Mouse (Mus musculus) CH12.LX (cell line): Measurements from ENCODE around the gene Chsy1. TPM values are rescaled to one million over a fixed set of nuclear protein-coding genes. Genes with fewer than 3 reads are reported as not detected.

ENCODE experiments used
- DNase-seq: peaks from one replicate; pipeline ENCODE4 v3.0.0-alpha.2; 2013; ENCODE audit errors: extremely low read depth
- H3K27ac ChIP-seq: 2 replicates; pipeline ENCODE4 v1.5.1; 2012; ENCODE audit warnings: low read depth, mild to moderate bottlenecking, control low read depth, moderate library complexity; ENCODE audit not compliant: insufficient read depth
- H3K27me3 ChIP-seq: replicated peaks from 2 replicates; pipeline ENCODE3; 2012; ENCODE audit warnings: inconsistent platforms
- H3K36me3 ChIP-seq, 2 experiments: replicated peaks in 1 of 2; 2 replicates each; pipeline versions ENCODE3 to v1.6.1; 2012; ENCODE audit warnings: inconsistent platforms in 1 of 2, low read length in 1 of 2, mild to moderate bottlenecking in 1 of 2, mixed read lengths in 1 of 2, moderate library complexity in 1 of 2; ENCODE audit not compliant: control insufficient read depth in 1 of 2, insufficient read depth in 1 of 2
- H3K4me1 ChIP-seq, 2 experiments: 2 replicates each; pipeline ENCODE4 v1.6.1; 2012; ENCODE audit warnings: inconsistent platforms in 1 of 2, moderate library complexity in 1 of 2; ENCODE audit not compliant: insufficient read depth in 2 of 2, control insufficient read depth in 1 of 2
- H3K4me2 ChIP-seq: 2 replicates; pipeline ENCODE4 v1.6.1; 2012; ENCODE audit warnings: low read depth, mild to moderate bottlenecking, control low read depth; ENCODE audit not compliant: poor library complexity, insufficient read depth, severe bottlenecking
- H3K4me3 ChIP-seq, 3 experiments: fragments of 150-350 bp in 1 of 3; sonication (generic) in 1 of 3; replicated peaks in 1 of 3; 2 replicates each; pipeline versions ENCODE3 to v1.5.1; 2011 to 2012; ENCODE audit warnings: low read depth in 2 of 3, low read length in 2 of 3, mild to moderate bottlenecking in 2 of 3, moderate library complexity in 2 of 3, control low read depth in 1 of 3, improper control_type of control experiment in 1 of 3, inconsistent platforms in 1 of 3, mixed read lengths in 1 of 3; ENCODE audit not compliant: poor library complexity in 1 of 3
- H3K79me2 ChIP-seq: replicated peaks from 2 replicates; pipeline ENCODE4 v1.6.1; 2012; ENCODE audit warnings: mild to moderate bottlenecking, moderate library complexity; ENCODE audit not compliant: control insufficient read depth, poor library complexity, insufficient read depth, severe bottlenecking; ENCODE audit errors: extremely low read depth
- H3K9ac ChIP-seq: 2 replicates; pipeline ENCODE4 v1.6.1; 2012; ENCODE audit warnings: low read depth, mild to moderate bottlenecking, control low read depth, moderate library complexity; ENCODE audit not compliant: insufficient read depth
- H3K9me3 ChIP-seq: replicated peaks from 2 replicates; pipeline ENCODE3; 2012; ENCODE audit warnings: low read length, inconsistent platforms, mixed read lengths
- BHLHE40 ChIP-seq: IDR thresholded peaks from 2 replicates; pipeline ENCODE4 v1.6.1; 2011; ENCODE audit warnings: mild to moderate bottlenecking, low read depth, low read length, improper control_type of control experiment
- CHD2 ChIP-seq: IDR thresholded peaks from 2 replicates; pipeline ENCODE4 v1.6.1; 2011; ENCODE audit warnings: low read length, improper control_type of control experiment
- CTCF ChIP-seq, 2 experiments: IDR thresholded peaks in 1 of 2; conservative IDR thresholded peaks in 1 of 2; 2 replicates each; pipeline ENCODE4 v1.5.1; 2011 to 2012; ENCODE audit warnings: low read depth in 2 of 2, low read length in 2 of 2, improper control_type of control experiment in 1 of 2, inconsistent platforms in 1 of 2, mild to moderate bottlenecking in 1 of 2, moderate library complexity in 1 of 2
- ELF1 ChIP-seq: IDR thresholded peaks from 2 replicates; pipeline ENCODE4 v1.6.1; 2014; ENCODE audit warnings: low read depth, mild to moderate bottlenecking, inconsistent platforms, low read length, improper control_type of control experiment
- EP300 ChIP-seq: IDR thresholded peaks from 2 replicates; pipeline ENCODE4 v1.6.1; 2011; ENCODE audit warnings: low read length, improper control_type of control experiment
- GABPA ChIP-seq: IDR thresholded peaks from 2 replicates; pipeline ENCODE4 v1.6.1; 2012; ENCODE audit warnings: low read depth, low read length, improper control_type of control experiment, inconsistent platforms; ENCODE audit not compliant: insufficient replicate concordance
- HCFC1 ChIP-seq: IDR thresholded peaks from 2 replicates; pipeline ENCODE4 v1.6.1; 2012; ENCODE audit warnings: low read depth, mild to moderate bottlenecking, inconsistent platforms, low read length, improper control_type of control experiment
- MAFK ChIP-seq: IDR thresholded peaks from 2 replicates; pipeline ENCODE4 v1.6.1; 2011; ENCODE audit warnings: low read length, improper control_type of control experiment; ENCODE audit not compliant: insufficient replicate concordance
- MAX ChIP-seq: IDR thresholded peaks from 2 replicates; pipeline ENCODE4 v1.6.1; 2011; ENCODE audit warnings: low read length, improper control_type of control experiment
- MAZ ChIP-seq: IDR thresholded peaks from 2 replicates; pipeline ENCODE4 v1.6.1; 2012; ENCODE audit warnings: low read depth, mild to moderate bottlenecking, inconsistent platforms, low read length, improper control_type of control experiment, moderate library complexity
- MEF2A ChIP-seq: IDR thresholded peaks from 2 replicates; pipeline ENCODE4 v1.6.1; 2014; ENCODE audit warnings: low read depth, mild to moderate bottlenecking, inconsistent platforms, low read length, improper control_type of control experiment, borderline replicate concordance
- MYC ChIP-seq: IDR thresholded peaks from 2 replicates; pipeline ENCODE4 v1.6.1; 2011; ENCODE audit warnings: low read depth, mild to moderate bottlenecking, improper control_type of control experiment, low read length
- NELFE ChIP-seq: IDR thresholded peaks from 2 replicates; pipeline ENCODE4 v1.6.1; 2011; ENCODE audit warnings: low read depth, low read length, improper control_type of control experiment
- NRF1 ChIP-seq: IDR thresholded peaks from 2 replicates; pipeline ENCODE4 v1.6.1; 2014; ENCODE audit warnings: low read depth, mild to moderate bottlenecking, inconsistent platforms, low read length, improper control_type of control experiment, moderate library complexity
- PAX5 ChIP-seq: IDR thresholded peaks from 2 replicates; pipeline ENCODE4 v1.6.1; 2012; ENCODE audit warnings: low read length, inconsistent platforms, mixed read lengths
- POLR2A ChIP-seq: IDR thresholded peaks from 2 replicates; pipeline ENCODE4 v1.6.1; 2011; ENCODE audit warnings: low read depth, mild to moderate bottlenecking, improper control_type of control experiment, low read length
- RAD21 ChIP-seq: IDR thresholded peaks from 2 replicates; pipeline ENCODE4 v1.6.1; 2011; ENCODE audit warnings: low read depth, mild to moderate bottlenecking, low read length, improper control_type of control experiment, moderate library complexity
- SIN3A ChIP-seq: IDR thresholded peaks from 2 replicates; pipeline ENCODE4 v1.6.1; 2012; ENCODE audit warnings: low read length, improper control_type of control experiment, inconsistent platforms
- SMC3 ChIP-seq: IDR thresholded peaks from 2 replicates; pipeline ENCODE4 v1.6.1; 2011; ENCODE audit warnings: low read depth, low read length, improper control_type of control experiment
- TBP ChIP-seq: conservative IDR thresholded peaks from 2 replicates; pipeline ENCODE4 v1.6.1; 2011; ENCODE audit warnings: low read depth, low read length, improper control_type of control experiment
- UBTF ChIP-seq: IDR thresholded peaks from 2 replicates; pipeline ENCODE4 v1.6.1; 2012; ENCODE audit warnings: low read depth, mild to moderate bottlenecking, inconsistent platforms, low read length, improper control_type of control experiment, moderate library complexity
- USF1 ChIP-seq: IDR thresholded peaks from 2 replicates; pipeline ENCODE4 v1.6.1; 2014; ENCODE audit warnings: low read depth, mild to moderate bottlenecking, inconsistent platforms, low read length, improper control_type of control experiment
- USF2 ChIP-seq: conservative IDR thresholded peaks from 2 replicates; pipeline ENCODE4 v1.6.1; 2011; ENCODE audit warnings: low read depth, low read length, improper control_type of control experiment
- ZKSCAN1 ChIP-seq: IDR thresholded peaks from 2 replicates; pipeline ENCODE4 v1.6.1; 2012; ENCODE audit warnings: low read depth, inconsistent platforms, low read length, improper control_type of control experiment, borderline replicate concordance
- ZMIZ1 ChIP-seq: IDR thresholded peaks from 2 replicates; pipeline ENCODE4 v1.6.1; 2012; ENCODE audit warnings: low read depth, mild to moderate bottlenecking, inconsistent platforms, low read length, improper control_type of control experiment
- ZNF384 ChIP-seq: IDR thresholded peaks from 2 replicates; pipeline ENCODE4 v1.6.1; 2012; ENCODE audit warnings: low read depth, low read length, improper control_type of control experiment, inconsistent platforms
- dilution Hi-C: fragments of 300-500 bp; cut with MboI; formaldehyde crosslinking; loops from 2 replicates; pipeline ENCODE4 v1.14.3; 2020; ENCODE audit warnings: low sequenced_read_pairs; ENCODE audit not compliant: extremely low pct_unique_long_range_greater_than_20kb, extremely low pct_ligation_motif_present
- in situ Hi-C: fragments of 300-500 bp; cut with MboI; formaldehyde crosslinking; loops from 3 replicates; pipeline ENCODE4 v1.14.3; 2019; ENCODE audit warnings: low sequenced_read_pairs, low pct_ligation_motif_present, low pct_unique_long_range_greater_than_20kb, mixed read lengths
- polyA plus RNA-seq: library from polyadenylated mRNA; unstranded; fragments of >175 nt; gene quantifications from 2 replicates; pipeline ENCODE4 v1.2.1, GENCODE M21; 2012; ENCODE audit warnings: low read depth; ENCODE audit not compliant: insufficient read length
- total RNA-seq, 2 experiments: library from RNA; depleted of rRNA; stranded (reverse); fragments of 300-350 nt in 1 of 2; fragments of >200 nt in 1 of 2; gene quantifications; 2 replicates each; pipeline ENCODE4 v1.2.3; 2012 to 2014

Gene Chsy1
- total and polyA plus RNA-seq, 3 experiments, result 2.3 to 5.5 (median 2.5) TPM

DNA sequence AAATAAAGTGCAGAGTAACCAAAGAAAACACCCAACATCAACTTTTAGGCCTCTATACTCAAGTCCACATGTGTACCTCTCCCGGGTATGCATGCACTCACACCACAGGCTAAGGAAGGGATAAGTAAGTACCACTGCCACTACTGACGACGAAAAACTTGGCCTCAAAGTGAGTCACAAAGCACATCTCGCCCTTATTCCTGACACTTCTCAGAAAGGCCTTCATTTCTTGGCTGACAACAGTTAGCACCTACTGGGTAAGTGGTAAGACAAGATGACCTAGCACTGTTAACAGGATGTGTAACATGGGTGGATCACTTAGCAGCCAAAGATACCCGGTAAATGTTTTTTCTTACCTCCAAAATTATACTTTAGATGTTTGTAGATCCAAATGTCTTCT lies 4.8 kb upstream of the Chsy1 start:
- no peaks in the 10 kb centered on the region for H3K9me3 ChIP-seq
- H3K4me2 ChIP-seq, result no peak overlapping the region
- dilution Hi-C loops, result no loop called here
- H3K4me3 ChIP-seq, result no peak overlapping the region
- no peak overlapping the region for H3K9ac ChIP-seq
- in situ Hi-C loops, result no loop called here
- DNase-seq, result no peak
- TF ChIP-seq CHD2, result no peak
- TF ChIP-seq SMC3, result no peak
- TF ChIP-seq TBP, result no peak
- TF ChIP-seq SIN3A, result no peak
- no peak for TF ChIP-seq RAD21
- no peak for TF ChIP-seq MEF2A
- TF ChIP-seq MAZ, result no peak
- TF ChIP-seq ZMIZ1, result no peak
- no peak for TF ChIP-seq CTCF (conservative IDR thresholded peaks at IDR 0.05 in 1 of 2, IDR thresholded peaks at IDR 0.05 in 1 of 2; ENCODE audit: low read depth in 2 of 2, low read length in 2 of 2)
- TF ChIP-seq BHLHE40, result no peak
- TF ChIP-seq USF1, result no peak
- TF ChIP-seq MYC, result no peak
- no peaks in the 10 kb centered on the region for H3K27me3 ChIP-seq
- no peak overlapping the region for H3K27ac ChIP-seq
- H3K4me1 ChIP-seq, result peaks cover 2 to 9% of the 10 kb centered on the region in 2 experiments; a peak in 2 of 4 replicates
- no peaks in the 10 kb centered on the region for H3K79me2 ChIP-seq
- H3K36me3 ChIP-seq, result no peaks in the 10 kb centered on the region

GRCm38 (mm10) chr7:66105771-66106170 lies 3.5 kb upstream of the Chsy1 start:
- peaks cover 2 to 16% of the 10 kb centered on the region in 2 experiments; a peak in 3 of 4 replicates for H3K4me1 ChIP-seq
- dilution Hi-C loops, result no loop called here

DNA sequence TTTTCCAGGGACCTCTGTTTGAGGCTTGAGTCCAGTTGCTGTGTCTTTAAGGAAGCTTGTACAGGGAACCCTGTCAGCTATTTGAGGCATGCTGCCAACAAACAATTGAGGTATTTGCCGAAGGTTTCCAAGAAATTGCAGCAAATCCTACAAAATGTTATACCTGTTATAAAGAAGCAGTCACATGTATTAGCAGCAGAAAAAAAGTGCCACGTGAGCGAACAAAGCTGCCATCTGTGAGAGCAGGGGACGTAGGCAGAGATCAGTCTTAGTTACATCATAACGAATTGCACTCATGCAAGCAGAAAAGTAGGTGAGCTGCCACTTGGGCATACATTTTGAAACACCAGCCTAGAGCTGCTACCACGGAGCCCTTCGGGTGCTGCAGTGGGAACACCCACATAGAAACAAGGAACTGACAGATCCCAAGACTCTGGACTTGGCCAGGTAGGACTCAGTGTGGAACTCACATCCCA lies 2.7 kb upstream of the Chsy1 start:
- DNase-seq, result no peak
- Histone ChIP-seq H3K9ac (no peak overlapping the region), H3K4me2 (no peak overlapping the region), H3K9me3 (no peaks in the 10 kb centered on the region), H3K4me3 (no peak overlapping the region), H3K36me3 (no peaks in the 10 kb centered on the region), H3K79me2 (no peaks in the 10 kb centered on the region), H3K4me1 (peaks cover 2 to 21% of the 10 kb centered on the region in 2 experiments; a peak in 3 of 4 replicates), H3K27me3 (peaks cover 14% of the 10 kb centered on the region), H3K27ac (no peak overlapping the region)
- dilution Hi-C loops (no loop called here), in situ Hi-C loops (loop anchor here (5.0 kb wide), 2 partner anchors 196 to 281 kb away; partner anchors contain the start of gene Lrrk1)
- TF ChIP-seq USF1 (no peak), USF2 (no peak), GABPA (no peak), NRF1 (no peak), CHD2 (no peak), NELFE (no peak), ZMIZ1 (no peak), BHLHE40 (no peak), MEF2A (no peak), UBTF (no peak), ELF1 (no peak), MAX (no peak), ZKSCAN1 (no peak), POLR2A (no peak), HCFC1 (no peak), EP300 (no peak), PAX5 (no peak), CTCF (conservative IDR thresholded peaks at IDR 0.05 in 1 of 2, IDR thresholded peaks at IDR 0.05 in 1 of 2; ENCODE audit: low read depth in 2 of 2, low read length in 2 of 2) (no peak)

More at GRCm38 (mm10) chr7:66105771-66106170, 3.5 kb upstream of the Chsy1 start:
- Histone ChIP-seq H3K9me3 (no peaks in the 10 kb centered on the region), H3K27me3 (peaks cover 9% of the 10 kb centered on the region), H3K4me2 (no peak overlapping the region), H3K79me2 (no peaks in the 10 kb centered on the region), H3K36me3 (no peaks in the 10 kb centered on the region), H3K4me3 (no peak overlapping the region), H3K27ac (no peak overlapping the region), H3K9ac (no peak overlapping the region)
- DNase-seq, result no peak
- in situ Hi-C loops, result loop anchor here (5.0 kb wide), 2 partner anchors 197 to 282 kb away; partner anchors contain the start of gene Lrrk1
- TF ChIP-seq RAD21, result no peak
- TF ChIP-seq ZMIZ1, result no peak
- TF ChIP-seq CTCF (conservative IDR thresholded peaks at IDR 0.05 in 1 of 2, IDR thresholded peaks at IDR 0.05 in 1 of 2; ENCODE audit: low read depth in 2 of 2, low read length in 2 of 2), result no peak
- TF ChIP-seq ZNF384, result no peak
- no peak for TF ChIP-seq MAFK
